Mouse (Mus musculus): Measurements from ENCODE around the gene Tas2r134. TPM values are rescaled to one million over a fixed set of nuclear protein-coding genes. Genes with fewer than 3 reads are reported as not detected.

Gene Tas2r134
- not detected for polyA plus RNA-seq (2015; fragmentation: Illumina TruSeq; extraction: RNeasy Lipid Tissue Mini Kit (QIAGEN cat#74804); ENCODE audit: insufficient read depth, low replicate concordance)

GRCm38 (mm10) chr2:51627211-51627610 lies at the start of gene Tas2r134:
TSS of gene Tas2r134 (plus strand) at chr2:51627511.

